Mouse (Mus musculus): ENCODE measurements around the gene Sh2d1b1. TPM values are rescaled to one million over a fixed set of nuclear protein-coding genes. Genes with fewer than 3 reads are reported as not detected.
A peak's percentile ranks its signal among the peaks of the same experiment; 100 is the strongest.
"Not testable (repeated sequence)": the region's sequence is repeated elsewhere in the genome, so short reads cannot be mapped to it uniquely, and the experiment has no call there.

The Sh2d1b1 gene
- total RNA-seq (2021) = under 1 TPM; 0.14 to 0.45 TPM
- long read RNA-seq, experiment 1, partial matches to known transcripts = 0 of 1 reads
- long read RNA-seq, experiment 1, other reads (novel, unspliced or antisense) = 0 of 1 reads
- long read RNA-seq, experiment 2, partial matches to known transcripts = 0 of 1 reads
- long read RNA-seq, experiment 2, other reads (novel, unspliced or antisense) = 1 of 1 reads

- no peak for DNase-seq (ENCODE audit: low spot score in 2 of 2)
Measured at GRCm38 (mm10) chr1:170277016-170277415, at the start of gene Sh2d1b1. Gene Sh2d1b1, plus strand, starts transcription at chr1:170277320.

DNA sequence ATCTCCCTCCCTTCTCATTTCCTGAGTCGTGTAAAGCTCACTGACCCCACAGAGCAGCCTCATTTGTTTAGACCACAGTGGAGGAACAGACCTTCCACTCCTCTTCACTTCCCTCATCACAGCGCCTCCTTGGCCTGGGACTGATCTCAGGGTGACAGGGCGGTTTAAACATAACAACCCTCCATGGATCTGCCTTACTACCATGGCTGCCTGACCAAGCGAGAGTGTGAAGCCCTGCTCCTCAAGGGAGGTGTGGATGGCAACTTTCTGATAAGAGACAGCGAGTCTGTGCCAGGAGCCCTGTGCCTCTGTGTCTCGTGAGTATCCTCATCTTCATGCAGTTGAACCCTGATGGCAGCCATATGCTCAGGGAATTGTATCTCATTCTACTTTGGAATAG is 44.4 kb upstream of the Sh2d1b1 start, which contains the start of gene Sh2d1b2:
Gene Sh2d1b2, plus strand, starts transcription at position 62 of the 400 bp plus-strand sequence.
- not testable (repeated sequence) for DNase-seq (ENCODE audit: low spot score in 2 of 2)

GRCm38 (mm10) chr1:170245016-170245415 is 32.1 kb upstream of the Sh2d1b1 start:
- no peak for DNase-seq (ENCODE audit: low spot score in 2 of 2)

- peak in 1 of 2 experiments; percentile 3 for DNase-seq (ENCODE audit: low spot score in 2 of 2)
Measured at GRCm38 (mm10) chr1:170254893-170255559, 22.1 kb upstream of the Sh2d1b1 start.

- peak; percentile 59 to 67 for DNase-seq (ENCODE audit: low spot score in 2 of 2)
Measured at GRCm38 (mm10) chr1:170255560-170255910, 21.6 kb upstream of the Sh2d1b1 start.

DNA sequence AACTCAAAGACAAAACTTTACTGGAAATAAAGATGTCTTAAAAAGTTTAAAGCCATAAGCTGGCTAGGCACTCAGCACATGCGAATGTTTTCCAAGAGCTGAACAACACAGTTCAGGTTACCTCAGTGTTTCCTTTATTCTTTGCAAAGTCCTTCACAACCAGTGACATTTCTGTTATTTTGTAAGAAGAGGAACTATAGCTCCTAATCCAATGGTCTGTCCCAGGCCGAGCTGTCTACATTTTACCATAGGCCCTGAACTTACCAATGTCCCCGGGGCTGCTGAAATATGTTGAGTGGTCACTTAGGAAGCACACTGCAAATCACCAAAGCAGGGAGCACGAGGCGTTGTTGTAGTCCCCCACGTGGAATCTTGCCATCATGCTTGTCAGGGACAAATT is 6.8 kb upstream of the Sh2d1b1 start:
- DNase-seq (ENCODE audit: low spot score in 2 of 2) = no peak

DNA sequence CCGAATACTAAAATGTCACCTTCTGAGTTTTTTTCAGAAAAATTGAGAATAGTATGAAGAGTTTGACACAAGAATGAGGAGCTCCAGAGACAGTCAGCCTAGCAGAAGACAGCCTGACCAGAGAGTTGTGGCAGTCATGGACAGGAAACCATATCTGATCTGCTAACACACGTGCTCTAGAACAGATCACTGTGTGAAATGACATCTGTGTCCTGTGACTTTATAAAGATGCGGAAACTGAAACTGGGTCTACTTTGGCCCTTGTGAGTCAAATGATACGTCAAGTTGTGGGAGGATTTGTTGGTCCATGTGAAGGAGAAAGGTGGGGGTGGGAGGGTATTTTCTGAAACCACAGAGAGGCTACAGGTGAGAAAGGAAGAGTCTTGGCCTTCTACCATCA is 6.4 kb upstream of the Sh2d1b1 start:
- no peak for DNase-seq (ENCODE audit: low spot score in 2 of 2)

GRCm38 (mm10) chr1:170273252-170273651 is 3.9 kb upstream of the Sh2d1b1 start:
- no peak for DNase-seq (ENCODE audit: low spot score in 2 of 2)

- DNase-seq (ENCODE audit: low spot score in 2 of 2) = no peak
Measured at GRCm38 (mm10) chr1:170282415-170283129, 5.5 kb downstream of the Sh2d1b1 start.

DNA sequence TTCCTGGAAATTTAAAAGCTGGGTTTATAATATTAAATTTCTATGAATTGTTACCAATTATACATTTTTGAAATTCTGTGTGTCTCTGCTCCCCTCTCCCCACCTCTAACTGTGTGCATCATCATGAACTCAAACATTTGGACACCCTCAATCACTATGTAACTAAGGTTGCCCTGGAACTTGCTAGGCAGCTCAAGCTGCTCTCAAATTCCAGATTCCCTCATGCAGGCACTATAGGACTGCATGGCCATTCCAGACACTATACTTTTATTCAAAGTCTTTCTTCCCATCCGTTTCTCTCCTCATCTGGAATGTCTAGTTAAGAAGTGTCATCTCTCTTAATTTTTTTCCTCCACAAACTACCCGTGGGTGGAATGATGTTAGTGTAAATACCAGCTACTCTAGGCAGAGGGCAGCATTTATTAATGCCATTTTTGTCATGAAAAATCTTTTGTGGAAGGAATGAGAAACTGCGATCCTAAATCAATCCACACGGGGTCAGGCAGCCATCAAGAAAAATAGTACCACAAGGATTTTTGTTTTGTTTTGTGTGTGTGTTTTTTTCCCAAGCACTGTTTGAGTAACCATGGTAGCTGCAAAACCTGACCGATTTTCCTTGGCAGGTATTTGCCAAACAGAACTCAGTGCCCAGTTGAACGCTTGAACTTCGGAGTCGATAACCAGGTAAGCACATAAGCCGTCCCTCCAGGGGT is 15.3 kb downstream of the Sh2d1b1 start:
- DNase-seq (ENCODE audit: low spot score in 2 of 2) = peak in 1 of 2 experiments; percentile 13

DNA sequence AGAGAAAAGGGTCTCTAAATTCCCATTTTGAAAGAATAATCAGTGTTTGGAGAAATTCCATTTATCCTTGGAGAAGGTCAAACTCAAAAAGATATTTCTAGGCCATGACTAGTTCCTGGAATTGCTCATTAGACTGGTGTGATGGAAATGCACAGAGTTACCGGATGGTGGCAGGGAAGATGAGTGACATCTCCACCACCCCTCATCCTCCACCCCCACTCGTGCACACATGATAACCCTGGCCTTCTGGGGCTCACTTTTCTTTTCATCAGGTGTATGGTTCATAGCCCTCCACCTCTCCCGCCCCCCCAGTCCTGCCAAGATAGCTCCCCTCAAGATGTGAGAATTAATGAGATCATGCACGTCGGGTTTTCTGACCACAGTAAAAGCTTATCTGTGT is 16.1 kb downstream of the Sh2d1b1 start:
- no peak for DNase-seq (ENCODE audit: low spot score in 2 of 2)

- DNase-seq (ENCODE audit: low spot score in 2 of 2) = no peak
Measured at GRCm38 (mm10) chr1:170294786-170295570, 17.9 kb downstream of the Sh2d1b1 start.

DNA sequence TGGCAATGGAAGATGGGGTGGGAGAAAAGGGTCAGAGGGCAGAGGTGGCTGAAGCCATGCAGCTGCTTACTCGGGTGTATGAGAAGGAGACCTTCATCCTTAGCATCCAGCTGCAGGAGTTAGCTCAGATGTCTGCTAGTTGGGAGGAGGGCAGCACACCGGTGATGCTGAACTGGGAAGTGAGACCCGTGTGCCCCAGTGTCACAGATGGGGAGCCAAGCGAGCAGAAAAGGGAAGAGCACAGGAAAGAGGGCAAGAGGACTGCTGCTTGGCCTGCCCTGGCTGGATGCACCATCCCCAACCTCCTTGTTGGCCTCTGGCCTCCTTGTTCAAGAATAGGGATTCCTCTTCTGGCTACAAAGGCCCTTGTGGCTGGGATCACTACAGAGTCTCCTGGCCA is 22.4 kb downstream of the Sh2d1b1 start:
- no peak for DNase-seq (ENCODE audit: low spot score in 2 of 2)

DNA sequence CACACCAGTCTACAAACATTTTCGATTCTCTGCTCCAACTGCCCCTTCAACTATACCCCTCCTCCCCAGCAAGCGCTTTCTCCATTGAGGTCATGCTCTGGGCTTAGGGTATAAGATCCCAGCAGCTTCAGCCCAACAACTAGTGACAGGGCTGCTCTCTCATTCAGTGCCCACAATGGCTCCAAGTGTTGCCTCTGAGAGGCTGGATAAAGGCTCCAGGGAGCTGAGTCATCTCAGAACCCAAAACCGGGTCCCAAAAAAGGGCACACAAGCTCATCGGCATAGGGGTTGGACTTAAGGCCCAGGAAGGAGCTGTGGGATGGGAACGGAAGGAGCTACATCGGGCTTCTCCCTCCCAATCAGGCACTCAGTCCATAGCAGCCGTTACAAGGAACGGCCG is 24.6 kb downstream of the Sh2d1b1 start:
- DNase-seq (ENCODE audit: low spot score in 2 of 2) = no peak

- no peak for DNase-seq (ENCODE audit: low spot score in 2 of 2)
Measured at GRCm38 (mm10) chr1:170302456-170302855, 25.3 kb downstream of the Sh2d1b1 start.

GRCm38 (mm10) chr1:170303103-170303502 is 26.0 kb downstream of the Sh2d1b1 start:
- no peak for DNase-seq (ENCODE audit: low spot score in 2 of 2)

- DNase-seq (ENCODE audit: low spot score in 2 of 2) = no peak
Measured at GRCm38 (mm10) chr1:170305002-170305401, 27.9 kb downstream of the Sh2d1b1 start.

DNA sequence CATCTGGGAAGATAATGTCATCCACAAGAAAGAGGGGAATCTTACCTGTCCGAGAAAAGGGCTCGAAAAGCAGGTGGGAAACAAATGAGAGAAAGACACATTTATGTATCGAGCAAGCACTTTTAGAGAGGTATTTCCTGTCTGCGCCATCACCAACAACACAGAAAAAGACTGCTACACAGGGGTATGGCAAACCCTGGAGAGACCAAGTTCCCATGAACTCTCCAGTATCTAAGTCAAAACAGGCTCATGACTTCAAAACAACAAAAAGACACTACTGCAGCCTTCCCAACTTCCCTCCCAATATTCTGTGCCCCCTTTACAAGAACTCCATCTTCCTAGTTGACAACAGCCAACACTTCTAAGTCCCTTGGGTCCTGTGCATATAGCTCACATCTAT is 29.1 kb downstream of the Sh2d1b1 start, which contains the start of gene Gm7694:
Gene Gm7694, minus strand, starts transcription at position 101 of the 400 bp plus-strand sequence.
- no peak for DNase-seq (ENCODE audit: low spot score in 2 of 2)

- DNase-seq (ENCODE audit: low spot score in 2 of 2) = no peak
Measured at GRCm38 (mm10) chr1:170308503-170308902, 31.4 kb downstream of the Sh2d1b1 start, which contains the start of gene Spata46. Gene Spata46, plus strand, starts transcription at chr1:170308803.

- no peak for DNase-seq (ENCODE audit: low spot score in 2 of 2)
Measured at GRCm38 (mm10) chr1:170311431-170311830, 34.3 kb downstream of the Sh2d1b1 start.

DNA sequence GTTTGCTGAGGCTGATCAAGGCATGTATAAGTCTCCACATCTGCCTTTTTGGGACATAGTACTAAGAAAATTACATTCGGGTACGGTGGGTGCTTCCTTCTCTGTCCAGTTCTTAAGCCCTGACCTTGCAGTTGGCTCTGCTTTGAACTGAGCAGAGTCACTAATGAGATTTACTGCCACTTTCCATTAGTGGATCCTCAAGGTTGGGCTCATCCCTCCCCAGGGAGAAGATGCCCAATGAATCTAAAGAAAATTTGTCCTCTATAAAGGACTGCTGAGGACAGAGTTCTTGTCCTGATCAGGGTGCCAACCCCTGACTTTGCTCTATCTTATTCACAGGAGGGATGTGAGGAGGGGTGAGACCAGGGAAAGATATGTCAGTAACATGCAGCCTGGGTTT is 44.9 kb downstream of the Sh2d1b1 start:
- DNase-seq (ENCODE audit: low spot score in 2 of 2) = no peak
